Mouse (Mus musculus): Measurements from ENCODE around the gene Farp1.

The Farp1 gene

GRCm38 (mm10) chr14:121218620-121219019 is 183.6 kb downstream of the Farp1 start:
- in situ Hi-C loops (cut with MboI, MseI): no loop called here

DNA sequence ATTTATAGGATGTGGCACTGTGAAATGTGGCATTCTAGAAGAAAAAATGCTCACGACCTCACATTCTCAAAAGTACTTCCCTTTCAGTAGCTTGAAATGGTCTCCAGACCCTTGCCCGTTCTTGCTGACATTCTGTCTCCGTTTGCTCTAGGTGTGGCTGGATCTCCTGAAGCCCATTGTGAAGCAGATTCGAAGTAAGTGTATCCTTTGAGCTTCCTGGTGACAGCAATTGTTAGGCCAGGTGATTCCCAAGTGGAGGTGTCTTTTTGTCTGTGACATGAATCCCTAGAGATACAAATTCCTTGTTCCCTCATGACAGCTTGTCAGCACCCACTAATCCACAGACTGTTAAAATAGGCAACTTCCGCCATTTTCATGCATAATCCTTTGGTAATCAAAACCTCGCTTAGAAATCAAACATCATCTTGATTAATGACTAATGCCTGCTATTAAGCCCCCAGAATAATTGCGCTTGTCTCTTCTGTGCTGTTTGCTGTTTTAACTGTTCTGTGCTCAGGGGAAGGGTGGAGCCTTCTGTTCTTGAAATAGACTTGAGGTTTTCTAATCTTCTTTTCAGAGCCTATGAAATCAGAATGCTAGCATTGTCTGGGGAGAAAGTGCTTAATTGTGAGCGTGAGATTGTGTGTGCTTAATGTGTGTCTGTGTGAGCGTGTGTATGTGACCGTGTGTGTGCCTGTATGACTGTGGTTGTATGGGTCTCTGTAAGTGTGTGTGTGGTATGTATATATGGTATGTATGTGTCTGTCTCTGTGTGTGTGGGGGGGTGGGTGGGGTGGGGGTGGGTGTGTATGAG is 184.4 kb downstream of the Farp1 start:
- in situ Hi-C loops (cut with MboI, MseI): no loop called here

GRCm38 (mm10) chr14:121220040-121220322 is 185.0 kb downstream of the Farp1 start:
- in situ Hi-C loops (cut with MboI, MseI): no loop called here

GRCm38 (mm10) chr14:121220723-121221122 is 185.7 kb downstream of the Farp1 start:
- in situ Hi-C loops (cut with MboI, MseI): no loop called here

DNA sequence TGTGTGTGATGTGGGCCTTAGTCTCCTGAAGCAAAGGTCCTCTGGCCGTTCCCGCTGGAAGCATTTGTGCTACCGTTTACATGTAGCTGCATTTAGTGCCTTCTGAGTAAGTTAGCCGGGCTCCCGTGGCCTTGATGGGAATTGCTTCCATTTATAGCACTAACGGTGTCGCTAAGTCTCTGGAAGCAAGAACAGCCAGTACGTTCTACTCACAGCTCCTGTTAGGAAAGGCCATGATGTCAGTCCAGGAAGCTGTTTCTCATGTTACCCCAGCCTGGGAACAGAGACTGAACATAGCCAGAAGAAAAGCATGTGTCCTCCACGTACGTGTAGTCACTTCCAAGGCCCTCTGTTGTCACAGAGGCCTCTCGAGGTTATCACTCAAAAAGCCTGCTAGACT is 190.8 kb downstream of the Farp1 start:
- in situ Hi-C loops (cut with MboI, MseI): no loop called here

DNA sequence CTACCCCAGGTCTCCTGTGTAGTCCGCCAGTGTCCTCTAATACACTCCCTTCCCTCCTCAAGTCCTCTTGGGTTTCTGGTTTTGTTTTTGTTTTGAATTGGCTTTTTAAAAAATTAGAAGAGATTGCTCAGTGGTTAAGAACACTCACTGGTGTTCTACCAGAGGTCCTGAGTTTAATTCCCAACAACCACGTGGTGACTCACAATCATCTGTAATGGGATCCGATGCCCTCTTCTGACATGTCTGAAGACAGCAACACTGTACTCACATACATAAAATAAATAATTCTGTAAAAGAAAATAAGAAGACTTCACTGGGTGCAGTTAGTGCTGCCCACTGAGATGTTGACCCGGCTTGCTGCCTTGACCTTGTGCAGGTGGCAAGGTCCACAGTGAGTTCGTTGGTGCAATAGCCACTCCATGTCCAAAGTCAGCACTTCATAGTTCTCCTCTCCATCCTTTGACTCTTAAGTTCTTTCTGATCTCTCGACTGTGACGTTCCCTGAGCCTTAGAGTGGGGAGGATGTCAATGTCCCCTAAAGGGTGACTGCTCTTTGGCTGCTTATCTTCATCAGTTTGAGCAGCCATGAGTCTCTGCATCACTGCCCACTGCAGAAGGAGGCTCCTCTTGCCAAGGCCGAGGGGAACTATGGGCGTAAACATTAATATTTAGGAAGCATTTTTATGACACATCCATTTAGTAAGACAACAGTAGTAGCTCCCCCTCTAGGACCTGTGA is 194.2 kb downstream of the Farp1 start:
- in situ Hi-C loops (cut with MboI, MseI): no loop called here

DNA sequence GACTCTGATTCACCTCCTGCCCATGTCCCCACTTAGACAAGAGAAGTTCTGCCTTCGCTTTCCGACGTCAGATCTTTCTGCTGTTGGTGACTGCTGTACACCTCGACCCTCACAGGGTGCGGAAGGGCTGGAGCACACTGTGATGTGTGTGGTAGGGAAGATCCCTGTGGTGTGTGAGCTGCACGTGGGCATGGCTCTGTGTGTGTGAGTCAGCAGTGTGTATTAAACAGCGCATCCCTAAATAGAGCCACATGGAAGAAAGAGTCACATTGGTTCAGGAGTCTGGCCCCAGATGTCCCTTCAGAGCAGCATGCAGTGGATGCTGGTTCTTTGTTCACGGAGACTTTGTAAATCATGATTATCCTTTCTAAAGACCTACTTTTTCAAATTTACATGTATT is 196.2 kb downstream of the Farp1 start:
- in situ Hi-C loops (cut with MboI, MseI): no loop called here

DNA sequence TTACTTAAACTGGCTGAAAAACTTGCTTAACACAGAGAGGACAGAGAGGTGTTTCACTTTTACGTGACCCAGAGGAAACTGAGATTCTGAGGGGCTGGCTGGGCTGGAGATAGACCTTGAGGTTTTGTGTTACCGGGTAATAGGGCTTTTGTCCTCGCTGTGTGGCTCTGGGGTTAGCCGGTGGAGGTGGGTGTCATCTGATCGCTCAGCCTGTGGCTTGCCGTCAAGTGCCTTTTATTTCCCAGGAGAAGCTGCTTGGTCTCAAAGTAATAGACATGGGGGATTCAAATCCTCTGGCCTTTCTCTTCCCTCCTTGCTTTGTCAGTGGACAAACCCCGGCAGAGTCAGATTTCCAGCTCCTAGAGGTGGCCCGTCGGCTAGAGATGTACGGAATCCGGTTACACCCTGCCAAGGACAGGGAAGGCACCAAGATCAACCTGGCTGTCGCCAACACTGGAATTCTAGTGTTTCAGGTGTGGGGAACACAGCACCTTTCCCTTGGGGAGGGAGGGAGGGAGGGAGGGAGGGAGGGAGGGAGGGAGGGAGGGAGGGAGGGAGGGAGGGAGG is 199.8 kb downstream of the Farp1 start:
- in situ Hi-C loops (cut with MboI, MseI): no loop called here

- in situ Hi-C loops (cut with MboI, MseI): no loop called here
Observed at GRCm38 (mm10) chr14:121236736-121237135, 201.7 kb downstream of the Farp1 start.

DNA sequence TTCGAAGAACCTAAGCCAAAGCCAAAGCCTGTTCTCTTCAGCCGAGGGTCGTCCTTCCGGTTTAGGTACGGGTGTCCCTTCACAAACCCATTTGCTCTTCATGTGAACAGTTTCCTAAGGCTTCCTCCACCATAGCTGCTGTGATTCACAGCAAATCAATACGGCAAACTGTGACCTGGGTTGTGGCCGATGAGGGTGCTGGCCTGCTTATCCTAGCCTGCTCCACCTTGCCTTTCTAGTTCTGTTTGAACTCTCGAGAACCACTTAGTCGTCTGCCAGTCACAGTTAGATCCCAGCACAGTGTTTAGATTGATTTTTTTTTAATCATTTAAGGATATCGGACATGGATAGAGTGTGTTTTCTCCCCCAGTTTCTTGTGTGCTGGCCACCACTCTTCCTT is 203.7 kb downstream of the Farp1 start:
- in situ Hi-C loops (cut with MboI, MseI): no loop called here

GRCm38 (mm10) chr14:121239386-121239785 is 204.4 kb downstream of the Farp1 start:
- in situ Hi-C loops (cut with MboI, MseI): no loop called here

GRCm38 (mm10) chr14:121244104-121244503 is 209.1 kb downstream of the Farp1 start:
- in situ Hi-C loops (cut with MboI, MseI): no loop called here

DNA sequence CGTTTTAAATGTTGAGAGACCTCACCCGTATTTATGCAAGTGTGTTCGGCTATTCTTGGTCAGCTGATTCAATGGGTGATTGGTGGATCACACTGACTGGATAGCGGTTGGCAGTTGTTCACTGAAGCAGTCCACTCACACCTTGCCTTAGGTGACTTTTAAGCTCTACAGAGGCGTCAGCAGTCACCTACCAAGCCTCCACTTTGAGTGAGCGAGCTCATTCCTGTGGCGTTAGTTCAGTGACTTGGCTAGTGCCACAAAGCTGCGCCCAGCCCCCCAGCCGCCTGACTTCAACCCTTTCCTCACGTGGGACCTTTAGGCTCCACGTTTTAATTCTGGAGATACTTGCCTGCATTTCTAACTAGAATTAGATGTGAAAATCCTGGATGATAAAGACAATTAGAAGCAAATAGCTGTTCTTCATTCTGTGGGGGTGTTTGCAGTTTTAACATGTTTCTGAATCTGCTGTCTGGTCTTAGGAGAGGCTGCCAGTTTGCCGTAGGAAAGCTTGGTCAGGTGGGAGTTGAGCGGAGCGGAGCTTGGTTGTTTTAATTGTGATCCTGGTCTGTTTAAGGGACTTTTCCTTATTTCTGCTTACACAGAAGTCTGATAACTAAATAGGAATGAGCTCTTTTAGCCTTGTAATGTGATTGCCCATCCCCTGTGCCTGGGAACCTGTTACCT is 211.2 kb downstream of the Farp1 start:
- in situ Hi-C loops (cut with MboI, MseI): no loop called here

DNA sequence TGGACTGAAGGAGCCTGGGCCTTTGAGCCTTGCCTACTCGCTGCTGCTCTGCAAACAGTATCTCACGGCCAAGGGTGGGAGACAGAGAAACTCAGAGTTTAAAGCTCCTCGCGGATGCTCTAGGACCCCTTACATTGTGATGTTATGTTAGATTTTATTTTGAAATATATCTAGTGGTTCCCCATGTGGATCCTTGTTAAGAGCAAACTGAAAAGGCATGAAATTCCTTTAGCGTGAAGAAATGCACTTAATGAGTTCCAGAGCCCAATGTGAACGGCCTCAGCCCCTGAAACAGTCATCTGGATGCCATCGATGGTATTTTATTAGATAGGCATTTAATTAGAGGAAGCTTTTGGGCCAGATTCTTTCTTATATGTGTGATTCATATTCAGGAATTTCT is 212.3 kb downstream of the Farp1 start:
- in situ Hi-C loops (cut with MboI, MseI): no loop called here

- in situ Hi-C loops (cut with MboI, MseI): no loop called here
Observed at GRCm38 (mm10) chr14:121248346-121248745, 213.3 kb downstream of the Farp1 start.

DNA sequence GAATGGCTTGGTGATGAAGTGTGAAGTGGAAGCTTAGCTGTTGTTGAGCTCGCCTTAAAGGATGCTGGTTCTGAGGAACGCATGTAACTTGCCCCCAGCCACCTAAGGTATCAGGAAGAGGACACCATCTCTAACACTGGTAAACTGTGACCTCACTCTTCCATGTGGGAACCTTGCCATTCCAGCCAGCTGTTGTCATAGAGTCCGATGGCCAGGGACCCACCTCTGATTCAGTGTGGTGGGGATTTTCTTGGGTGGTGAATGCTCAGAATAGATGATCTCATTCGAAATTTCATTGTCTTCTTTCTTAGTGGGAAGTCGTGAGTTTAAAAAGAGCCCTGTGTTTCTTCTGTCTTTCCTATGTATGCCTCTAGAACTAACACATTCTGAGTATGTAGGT is 216.1 kb downstream of the Farp1 start:
- in situ Hi-C loops (cut with MboI, MseI): no loop called here

- in situ Hi-C loops (cut with MboI, MseI): no loop called here
Observed at GRCm38 (mm10) chr14:121251708-121252107, 216.7 kb downstream of the Farp1 start.

DNA sequence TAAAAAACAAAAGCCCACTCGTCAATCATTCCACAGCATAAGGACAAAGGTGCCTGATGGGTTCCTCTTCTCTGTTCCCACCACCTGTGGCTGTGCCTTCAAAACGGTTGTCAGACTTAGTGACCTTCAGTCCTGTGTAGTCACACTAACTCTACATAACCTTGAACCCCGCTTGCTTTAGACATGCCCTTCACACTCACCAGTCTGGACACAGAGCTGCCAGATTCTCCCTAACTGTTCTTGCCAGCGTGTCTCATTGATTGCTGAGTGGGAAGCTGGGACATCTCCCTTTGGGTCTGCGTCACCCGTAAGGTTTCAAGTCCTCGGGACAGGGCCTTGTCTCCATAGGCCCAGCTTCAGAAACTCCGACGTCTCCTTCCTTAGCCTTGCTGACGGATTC is 217.5 kb downstream of the Farp1 start:
- in situ Hi-C loops (cut with MboI, MseI): no loop called here

DNA sequence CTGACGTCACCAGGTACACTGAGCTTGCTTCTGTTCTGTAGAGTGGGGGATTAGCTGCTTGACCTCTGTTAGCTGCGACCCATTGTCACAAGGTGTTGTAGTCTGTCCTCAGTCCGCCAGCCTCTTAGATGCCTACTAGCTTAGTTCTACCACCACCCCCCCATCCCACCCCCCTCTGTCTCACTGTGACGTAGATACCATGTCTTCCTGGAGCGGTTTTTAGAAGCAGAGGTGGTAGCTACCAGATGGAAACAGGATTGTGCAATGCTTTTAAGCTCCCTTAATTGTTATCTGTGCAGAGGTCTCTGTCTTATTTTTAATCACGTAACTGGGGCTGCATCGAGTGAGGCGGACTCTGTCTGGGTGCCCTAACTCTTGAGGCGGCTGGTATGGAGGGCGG is 219.9 kb downstream of the Farp1 start:
- in situ Hi-C loops (cut with MboI, MseI): no loop called here

GRCm38 (mm10) chr14:121255469-121255868 is 220.5 kb downstream of the Farp1 start:
- in situ Hi-C loops (cut with MboI, MseI): no loop called here

DNA sequence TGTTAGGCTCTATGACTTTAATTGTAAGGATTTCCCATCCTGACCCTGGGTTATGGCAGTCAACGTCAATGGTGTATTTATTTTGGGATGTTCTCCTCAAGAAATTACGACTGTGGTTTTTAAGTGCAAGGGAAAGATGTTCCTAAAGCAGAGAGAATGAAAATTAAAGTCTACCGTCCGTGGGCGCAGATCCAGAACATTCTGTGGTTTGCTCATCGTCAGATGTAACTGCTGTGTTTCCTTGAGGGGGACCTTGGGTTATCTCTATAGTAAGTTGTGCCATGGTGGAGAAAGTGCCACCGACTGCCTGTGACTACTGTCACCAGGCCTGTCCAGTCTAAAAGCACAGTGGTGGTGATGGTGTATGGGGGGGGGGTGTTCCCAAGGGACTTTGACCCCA is 221.9 kb downstream of the Farp1 start:
- in situ Hi-C loops (cut with MboI, MseI): no loop called here

DNA sequence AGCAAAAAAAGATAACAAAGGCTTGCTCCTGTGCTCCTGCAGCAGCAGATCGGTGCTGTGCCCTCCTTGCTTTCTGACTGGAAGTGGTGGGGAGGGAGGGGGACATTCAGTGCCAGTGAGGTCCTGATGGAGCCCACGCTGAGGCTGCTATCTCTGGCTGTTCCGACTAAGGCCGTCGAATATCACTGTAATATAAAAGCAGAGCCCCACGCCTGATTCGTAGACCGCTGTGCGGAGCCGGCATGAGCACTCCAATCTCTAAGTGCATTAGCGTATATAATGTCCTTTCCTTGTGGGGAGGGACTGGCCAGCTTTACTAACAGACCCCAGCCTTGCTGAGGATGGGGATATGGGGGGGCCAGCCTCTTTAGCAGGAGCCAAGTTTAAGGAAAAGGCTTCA is 224.3 kb downstream of the Farp1 start:
- in situ Hi-C loops (cut with MboI, MseI): no loop called here

- in situ Hi-C loops (cut with MboI, MseI): no loop called here
Observed at GRCm38 (mm10) chr14:121259789-121260188, 224.8 kb downstream of the Farp1 start.
